Mouse (Mus musculus) hindbrain, embryonic 16.5 days (tissue): ENCODE data around the gene Tmod4. TPM values are rescaled to one million over a fixed set of nuclear protein-coding genes. Genes with fewer than 3 reads are reported as not detected.

Source experiments
- ATAC-seq: fragments of 200-750 bp; cut with Nextera tagmentation; 2 replicates; pipeline ENCODE4 v1.8.0; 2017; ENCODE audit warnings: moderate TSS enrichment, moderate library complexity
- H3K27ac ChIP-seq: fragments of 300-500 bp; sonication (generic); 2 replicates; pipeline ENCODE4 v1.5.1; 2014; ENCODE audit warnings: low read depth, mild to moderate bottlenecking, control low read depth, low read length, moderate library complexity
- H3K27me3 ChIP-seq: fragments of 300-500 bp; sonication (generic); replicated peaks from 2 replicates; pipeline ENCODE4 v1.6.1; 2014; ENCODE audit warnings: low read length; ENCODE audit not compliant: control insufficient read depth, insufficient read depth
- H3K36me3 ChIP-seq: fragments of 300-500 bp; sonication (generic); 2 replicates; pipeline ENCODE4 v1.6.1; 2014; ENCODE audit warnings: mild to moderate bottlenecking, low read length, moderate library complexity, mixed read lengths; ENCODE audit not compliant: control insufficient read depth, insufficient read depth
- H3K4me1 ChIP-seq: fragments of 300-500 bp; sonication (generic); 2 replicates; pipeline ENCODE4 v1.6.1; 2014; ENCODE audit warnings: low read depth, low read length; ENCODE audit not compliant: control insufficient read depth, insufficient read depth
- H3K4me2 ChIP-seq: fragments of 300-500 bp; sonication (generic); 2 replicates; pipeline ENCODE4 v1.6.1; 2014; ENCODE audit warnings: mild to moderate bottlenecking, low read length, control low read depth, moderate library complexity
- H3K4me3 ChIP-seq: fragments of 300-500 bp; sonication (generic); 2 replicates; pipeline ENCODE4 v1.5.1; 2014; ENCODE audit warnings: mild to moderate bottlenecking, low read length, control low read depth, moderate library complexity
- H3K9ac ChIP-seq: fragments of 300-500 bp; sonication (generic); 2 replicates; pipeline ENCODE4 v1.6.1; 2014; ENCODE audit warnings: low read depth, mild to moderate bottlenecking, control low read depth, low read length, moderate library complexity
- H3K9me3 ChIP-seq: fragments of 300-500 bp; sonication (generic); 2 replicates; pipeline ENCODE4 v1.6.1; 2014; ENCODE audit warnings: mild to moderate bottlenecking, low read length, moderate library complexity; ENCODE audit not compliant: control insufficient read depth
- WGBS: fragments of 180-500 bp; shearing (Covaris S2); extraction: QIAGEN DNeasy Blood & Tissue Kit; methylation state at CpG from one replicate; pipeline ENCODE4 v1.1.7; 2014; 5-methylcytosine and 5-hydroxymethylcytosine counted together
- polyA plus RNA-seq: library from polyadenylated mRNA; unstranded; fragments of >200 nt; fragmentation: Nextera tagmentation; extraction: Ambion mirVana; gene quantifications from 2 replicates; pipeline ENCODE4 v1.2.1, GENCODE M21; 2015

Gene Tmod4
- polyA plus RNA-seq, 1 experiment from 2014 or later: 0.98 TPM

DNA sequence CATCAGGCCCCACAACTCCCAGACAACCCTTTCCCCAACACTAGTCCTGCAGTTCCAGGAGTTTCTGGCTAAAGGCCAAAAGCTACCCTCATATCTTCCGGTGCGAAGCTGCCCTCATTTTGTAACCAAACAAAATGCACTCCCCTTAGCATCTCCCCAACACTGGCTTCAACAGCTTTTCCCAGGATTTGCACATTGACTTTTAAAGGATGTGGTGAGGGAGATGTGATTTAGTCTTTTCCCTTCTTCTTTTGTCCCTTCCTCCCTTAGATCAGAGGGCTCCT is 38.0 kb downstream of the Tmod4 start:
- 13% methylated on average over 2 of the region's 2 CpGs for WGBS
- no peak for ATAC-seq

GRCm38 (mm10) chr3:95163419-95164255 is 39.4 kb downstream of the Tmod4 start:
- 38% methylated on average over 11 of the region's 11 CpGs for WGBS
- H3K9me3 ChIP-seq: no peaks in the 10 kb centered on the region
- no peak for ATAC-seq
- H3K9ac ChIP-seq: 0 out of 2 replicates have a peak overlapping the region, but pooled peaks have one; percentile 3
- H3K4me2 ChIP-seq: peak overlapping the region; percentile 77
- H3K27me3 ChIP-seq: no peaks in the 10 kb centered on the region
- peaks cover 31% of the 10 kb centered on the region for H3K36me3 ChIP-seq
- H3K4me1 ChIP-seq: peaks cover 36% of the 10 kb centered on the region
- peak overlapping the region; percentile 8; the same call in 1 of the 2 replicates for H3K4me3 ChIP-seq
- peak overlapping the region; percentile 11; the same call in 1 of the 2 replicates for H3K27ac ChIP-seq

More for the DNA sequence above, 38.0 kb downstream of the Tmod4 start:
- no peaks in the 10 kb centered on the region for H3K9me3 ChIP-seq
- H3K4me2 ChIP-seq: peak overlapping the region; percentile 77
- no peaks in the 10 kb centered on the region for H3K27me3 ChIP-seq
- H3K4me1 ChIP-seq: peaks cover 36% of the 10 kb centered on the region
- peak overlapping the region; percentile 86 for H3K9ac ChIP-seq
- peak overlapping the region; percentile 82 for H3K4me3 ChIP-seq
- peaks cover 20% of the 10 kb centered on the region for H3K36me3 ChIP-seq
- H3K27ac ChIP-seq: peak overlapping the region; percentile 31; the same call in 1 of the 2 replicates

DNA sequence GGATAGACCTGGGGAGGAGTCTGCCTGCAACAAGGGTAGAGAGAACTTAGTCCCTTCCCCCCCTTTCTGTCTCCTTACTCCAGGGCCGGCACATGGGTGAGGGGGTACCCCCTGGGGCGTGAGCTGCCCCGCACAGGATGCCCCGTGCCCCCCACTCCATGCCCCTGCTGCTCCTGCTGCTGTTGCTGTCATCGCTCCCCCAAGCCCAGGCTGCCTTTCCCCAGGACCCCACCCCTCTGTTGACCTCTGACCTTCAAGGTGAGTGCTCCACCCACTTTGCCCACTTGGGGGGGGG is 39.9 kb downstream of the Tmod4 start:
- 72% methylated on average over 5 of the region's 5 CpGs for WGBS

DNA sequence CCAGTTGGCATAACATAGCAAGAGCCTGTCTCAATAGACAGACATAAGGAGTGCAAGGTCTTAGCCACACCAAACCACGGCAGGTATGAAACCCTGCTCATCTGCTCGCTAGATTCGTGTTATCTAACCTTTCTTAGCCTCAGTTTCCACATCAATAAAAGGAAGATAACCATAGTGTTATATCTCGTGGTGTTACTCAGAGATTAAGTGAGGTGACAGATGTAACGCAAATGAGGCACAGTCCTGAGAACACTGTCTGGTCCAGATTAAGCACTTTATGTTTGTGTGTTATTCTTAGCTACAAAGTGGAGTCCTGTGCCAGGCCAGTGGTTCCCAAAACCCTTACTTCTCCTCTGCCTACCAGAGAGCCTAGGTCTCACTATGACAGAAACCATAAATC is 40.6 kb downstream of the Tmod4 start:
- no peak overlapping the region for H3K27ac ChIP-seq
- ATAC-seq: no peak
- no peaks in the 10 kb centered on the region for H3K9me3 ChIP-seq
- no peak overlapping the region for H3K4me3 ChIP-seq
- H3K36me3 ChIP-seq: peaks cover 43% of the 10 kb centered on the region
- no peaks in the 10 kb centered on the region; the same call in 1 of the 2 replicates for H3K27me3 ChIP-seq
- no peak overlapping the region for H3K9ac ChIP-seq
- WGBS: 86% methylated on average over 5 of the region's 5 CpGs
- peaks cover 30% of the 10 kb centered on the region for H3K4me1 ChIP-seq
- no peak overlapping the region for H3K4me2 ChIP-seq

More for the DNA sequence above, 39.9 kb downstream of the Tmod4 start:
- Histone ChIP-seq H3K4me2 (no peak overlapping the region; the same call in 1 of the 2 replicates), H3K9me3 (no peaks in the 10 kb centered on the region), H3K4me3 (no peak overlapping the region), H3K4me1 (peaks cover 36% of the 10 kb centered on the region), H3K27me3 (no peaks in the 10 kb centered on the region), H3K27ac (no peak overlapping the region), H3K36me3 (peaks cover 37% of the 10 kb centered on the region), H3K9ac (no peak overlapping the region)
- no peak for ATAC-seq

GRCm38 (mm10) chr3:95169996-95170395 is 45.7 kb downstream of the Tmod4 start:
- peaks cover 65% of the 10 kb centered on the region for H3K36me3 ChIP-seq
- peaks cover 6% of the 10 kb centered on the region for H3K27me3 ChIP-seq
- H3K27ac ChIP-seq: no peak overlapping the region
- H3K4me1 ChIP-seq: peaks cover 8% of the 10 kb centered on the region; the same call in 1 of the 2 replicates
- no peaks in the 10 kb centered on the region for H3K9me3 ChIP-seq
- H3K9ac ChIP-seq: no peak overlapping the region
- H3K4me3 ChIP-seq: no peak overlapping the region
- no peak for ATAC-seq
- no peak overlapping the region for H3K4me2 ChIP-seq
- 89% methylated on average over 10 of the region's 10 CpGs for WGBS

DNA sequence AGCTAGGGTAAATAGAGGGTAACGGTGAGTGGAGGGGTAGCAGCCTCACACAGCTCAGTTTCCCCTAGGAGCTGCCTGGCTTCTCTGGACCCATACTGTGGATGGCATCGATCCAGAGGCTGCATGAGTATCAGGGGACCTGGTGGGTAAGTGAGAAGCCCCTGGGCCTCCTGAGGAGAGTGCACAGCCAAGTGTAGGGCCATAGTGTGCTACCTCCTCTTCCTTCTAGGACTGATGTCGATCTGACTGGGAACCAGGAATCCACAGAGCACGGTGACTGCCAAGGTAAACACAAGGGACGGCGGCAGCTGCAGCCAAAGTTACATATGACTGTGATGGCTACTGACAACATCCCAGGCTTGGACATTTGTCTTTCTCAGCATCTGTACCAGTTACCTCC is 46.8 kb downstream of the Tmod4 start:
- no peak for ATAC-seq
- 65% methylated on average over 5 of the region's 6 CpGs for WGBS
- Histone ChIP-seq H3K27me3 (peaks cover 6% of the 10 kb centered on the region), H3K4me2 (no peak overlapping the region), H3K4me1 (peaks cover 8% of the 10 kb centered on the region; the same call in 1 of the 2 replicates), H3K27ac (no peak overlapping the region), H3K4me3 (no peak overlapping the region), H3K9ac (no peak overlapping the region), H3K9me3 (no peaks in the 10 kb centered on the region), H3K36me3 (peaks cover 60% of the 10 kb centered on the region)

DNA sequence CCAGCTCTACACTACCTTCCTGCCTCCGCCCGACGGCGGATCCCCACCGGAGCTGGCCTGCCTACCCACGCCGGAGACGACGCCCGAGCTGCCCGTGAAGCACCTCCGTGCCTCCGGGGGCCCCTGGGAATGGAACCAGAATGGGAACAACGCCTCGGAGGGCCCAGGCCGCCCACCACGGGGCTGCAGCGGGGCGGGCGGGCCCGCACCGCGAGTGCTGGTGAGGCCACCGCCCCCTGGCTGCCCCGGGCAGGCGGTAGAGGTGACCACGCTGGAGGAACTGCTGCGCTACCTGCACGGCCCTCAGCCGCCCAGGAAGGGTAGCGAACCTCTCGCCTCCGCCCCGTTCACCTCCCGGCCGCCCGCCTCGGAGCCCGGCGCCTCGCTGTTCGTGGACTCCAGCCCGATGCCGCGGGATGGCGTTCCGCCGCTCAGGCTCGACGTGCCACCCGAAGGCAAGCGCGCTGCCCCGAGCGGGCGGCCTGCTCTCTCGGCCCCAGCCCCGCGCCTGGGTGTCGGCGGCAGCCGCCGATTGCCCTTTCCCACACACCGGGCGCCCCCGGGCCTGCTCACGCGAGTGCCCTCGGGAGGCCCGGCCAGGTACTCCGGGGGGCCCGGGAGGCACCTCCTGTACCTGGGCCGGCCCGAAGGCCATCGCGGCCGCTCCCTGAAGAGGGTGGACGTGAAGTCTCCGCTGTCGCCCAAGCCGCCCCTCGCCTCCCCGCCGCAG is 48.4 kb downstream of the Tmod4 start:
- no peak overlapping the region; the same call in 1 of the 2 replicates for H3K4me2 ChIP-seq
- H3K9ac ChIP-seq: no peak overlapping the region; the same call in 1 of the 2 replicates
- peaks cover 6% of the 10 kb centered on the region for H3K27me3 ChIP-seq
- H3K9me3 ChIP-seq: no peaks in the 10 kb centered on the region
- H3K4me3 ChIP-seq: no peak overlapping the region
- H3K27ac ChIP-seq: no peak overlapping the region
- no peak for ATAC-seq
- peaks cover 8% of the 10 kb centered on the region; the same call in 1 of the 2 replicates for H3K4me1 ChIP-seq
- WGBS: 20% methylated on average over 71 of the region's 84 CpGs
- H3K36me3 ChIP-seq: peaks cover 50% of the 10 kb centered on the region

GRCm38 (mm10) chr3:95173256-95173949 is 49.1 kb downstream of the Tmod4 start:
- H3K9me3 ChIP-seq: no peaks in the 10 kb centered on the region
- H3K4me2 ChIP-seq: peak overlapping the region; percentile 49
- 9% methylated on average over 53 of the region's 58 CpGs for WGBS
- peak overlapping the region; percentile 50 for H3K9ac ChIP-seq
- peaks cover 6% of the 10 kb centered on the region for H3K27me3 ChIP-seq
- no peak overlapping the region for H3K27ac ChIP-seq
- H3K4me3 ChIP-seq: peak overlapping the region; percentile 21; the same call in 1 of the 2 replicates
- ATAC-seq: peak; percentile 32; the same call in 1 of the 2 replicates
- peaks cover 8% of the 10 kb centered on the region; the same call in 1 of the 2 replicates for H3K4me1 ChIP-seq
- H3K36me3 ChIP-seq: peaks cover 44% of the 10 kb centered on the region
